Mouse (Mus musculus): Measurements from ENCODE around the gene Hdac10.

Hdac10 gene

DNA sequence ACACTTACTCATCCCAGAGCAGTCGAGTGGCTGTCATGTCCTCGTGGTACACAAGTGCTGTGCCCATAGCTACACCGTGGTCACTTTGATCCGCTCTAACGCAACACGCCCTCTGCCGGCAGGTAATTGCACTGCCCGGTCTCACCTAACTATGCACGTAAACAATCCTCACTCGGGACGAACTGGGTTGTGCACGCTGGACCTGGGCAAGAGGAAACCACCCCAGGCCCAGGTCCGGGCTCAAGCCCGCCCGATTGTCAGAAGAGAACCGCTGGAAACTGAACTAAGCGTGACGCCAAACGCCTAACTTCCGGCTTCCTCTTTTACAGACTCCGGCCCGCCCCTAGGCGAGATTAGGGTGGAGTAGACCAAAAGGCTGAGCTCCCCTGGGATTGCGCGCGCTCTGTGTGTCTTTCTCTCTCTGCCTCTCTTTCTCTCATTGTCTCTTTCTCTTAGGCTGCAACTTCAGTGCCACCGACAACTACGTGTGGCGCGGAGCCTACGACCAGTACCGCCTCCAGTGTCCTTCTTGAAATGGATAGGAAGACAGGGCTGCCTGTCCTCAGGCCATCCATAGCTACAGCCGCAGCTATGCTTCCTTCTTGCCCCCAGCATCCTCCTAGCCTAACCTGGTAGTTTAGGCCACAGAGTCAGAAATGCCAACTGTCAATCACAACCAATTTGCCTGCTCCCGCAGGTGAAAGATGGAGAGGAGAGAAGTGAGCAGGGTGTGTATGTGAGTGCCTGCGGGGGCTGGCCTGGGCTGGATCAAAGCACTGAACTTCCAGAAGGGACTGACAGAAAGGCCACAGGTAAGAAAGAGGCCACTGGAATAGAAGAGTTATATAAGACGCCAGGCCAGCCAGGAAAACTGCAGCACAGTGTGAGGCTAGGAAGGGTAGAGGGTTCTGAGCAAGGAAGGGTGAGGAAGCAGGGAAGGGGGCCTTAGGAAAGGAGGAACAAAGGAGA is at the start of gene Hdac10:
Gene Hdac10, minus strand, starts transcription at position 319 of the 969 bp plus-strand sequence.
- peak; percentile 92 for DNase-seq

DNA sequence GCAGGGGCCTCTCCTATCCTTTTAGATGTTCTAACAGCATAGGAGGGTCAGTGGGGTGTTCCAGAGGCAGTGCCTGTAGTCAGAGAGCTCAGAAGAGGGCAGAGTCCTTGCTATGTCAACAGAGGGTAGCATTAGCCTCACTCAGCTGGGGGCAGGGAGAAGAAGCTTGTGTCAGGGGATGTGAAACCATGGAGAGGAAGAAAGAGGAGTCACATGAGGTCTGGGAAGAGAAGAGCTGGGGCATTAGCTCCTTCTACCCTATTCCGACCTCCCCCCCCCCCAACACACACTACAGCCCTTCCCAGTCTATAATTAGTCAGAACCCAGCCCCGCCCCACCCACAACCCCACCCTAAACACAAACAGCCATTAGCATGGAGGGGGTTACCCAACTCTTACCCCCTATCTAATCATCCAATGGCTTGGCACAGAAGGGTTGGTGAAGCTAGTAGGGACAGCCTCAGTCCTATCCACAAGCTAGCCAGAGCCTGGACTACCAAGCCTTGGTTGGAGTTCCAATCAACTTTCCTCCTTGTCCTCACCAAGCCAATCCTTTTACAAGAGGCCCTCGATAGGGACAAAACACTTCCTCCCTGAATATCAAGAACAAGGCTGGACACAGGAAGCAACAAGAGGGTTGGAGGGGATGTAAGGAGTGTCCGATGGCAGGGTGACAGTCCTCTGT is 49.2 kb upstream of the Hdac10 start:
- peak; percentile 63 for DNase-seq

DNA sequence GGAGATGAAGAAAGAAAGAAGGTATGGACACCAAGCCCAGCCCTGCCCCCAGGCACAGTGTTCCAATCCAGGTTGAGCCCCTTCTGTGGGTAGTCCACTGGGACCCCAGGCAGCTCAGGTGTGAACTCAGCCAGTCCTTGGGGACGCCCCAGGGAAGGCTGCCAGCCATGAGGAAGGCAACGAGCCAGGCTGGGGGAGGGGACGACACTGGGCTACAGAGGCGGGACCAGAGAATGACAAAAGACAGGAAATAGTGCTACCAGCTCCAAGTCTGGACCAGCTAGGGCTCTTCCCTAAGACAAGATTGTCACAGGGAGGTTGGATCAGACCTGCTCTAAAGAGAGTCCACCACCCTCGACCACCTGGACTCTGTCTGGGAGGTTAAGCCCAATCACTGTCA is 48.6 kb upstream of the Hdac10 start:
- peak; percentile 83 for DNase-seq

DNA sequence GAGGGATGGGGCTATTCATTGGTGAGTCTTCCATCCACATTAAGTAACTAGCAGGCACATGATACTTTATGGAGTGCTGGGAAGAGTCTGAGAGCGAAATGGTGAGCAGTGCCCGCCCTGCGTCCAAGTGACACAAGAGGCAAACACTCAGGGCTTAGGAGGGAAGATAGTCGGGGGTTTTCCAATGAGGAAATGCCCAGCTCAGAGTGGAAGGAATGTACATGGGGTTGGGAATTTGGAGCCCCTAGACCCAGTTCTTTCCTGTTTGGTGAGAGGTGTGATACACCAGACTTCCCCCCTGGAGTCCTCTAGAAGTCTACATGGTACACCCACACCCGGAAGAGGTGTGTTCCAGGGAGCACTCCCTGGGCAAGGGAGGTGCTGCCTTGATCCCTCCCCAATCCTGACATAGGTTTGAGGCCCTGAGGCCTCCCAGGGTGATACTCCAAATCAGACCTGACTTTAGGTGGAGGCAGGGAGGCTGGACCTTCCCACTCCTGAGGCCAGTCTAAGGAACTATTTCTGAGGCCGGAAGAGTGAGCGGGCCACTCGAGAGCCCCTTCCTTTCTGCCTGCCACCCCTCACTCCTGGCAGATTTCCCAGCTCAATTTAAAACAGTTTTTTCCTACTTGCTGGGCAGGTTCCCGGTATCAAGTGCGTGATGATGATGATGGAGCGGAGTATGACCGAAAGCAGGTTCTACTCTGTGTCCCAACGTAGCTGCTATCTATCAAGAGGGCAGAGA is 47.1 kb upstream of the Hdac10 start:
- DNase-seq: peak; percentile 53

DNA sequence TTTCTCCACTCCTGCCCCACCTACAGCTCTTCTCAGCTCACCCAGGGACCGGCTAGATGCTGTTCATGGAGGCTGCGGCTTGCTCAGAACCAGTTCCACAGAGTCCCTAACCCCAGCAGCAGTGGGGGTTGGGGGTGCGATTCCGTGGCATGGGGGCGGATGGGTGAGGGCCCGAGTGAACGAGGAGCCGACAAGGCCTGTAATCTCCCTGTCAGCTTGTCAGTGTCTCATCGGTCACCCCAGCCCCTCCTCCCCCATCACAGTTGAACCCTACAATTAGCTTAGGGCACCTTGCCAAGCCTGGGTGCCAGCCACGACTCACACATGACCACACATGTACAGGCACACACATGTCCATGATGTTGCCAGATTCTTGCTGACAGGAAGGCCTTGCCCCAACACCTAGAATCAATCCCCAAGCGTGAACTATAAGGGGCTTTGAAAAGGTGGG is 46.4 kb upstream of the Hdac10 start:
- peak; percentile 74 for DNase-seq

DNA sequence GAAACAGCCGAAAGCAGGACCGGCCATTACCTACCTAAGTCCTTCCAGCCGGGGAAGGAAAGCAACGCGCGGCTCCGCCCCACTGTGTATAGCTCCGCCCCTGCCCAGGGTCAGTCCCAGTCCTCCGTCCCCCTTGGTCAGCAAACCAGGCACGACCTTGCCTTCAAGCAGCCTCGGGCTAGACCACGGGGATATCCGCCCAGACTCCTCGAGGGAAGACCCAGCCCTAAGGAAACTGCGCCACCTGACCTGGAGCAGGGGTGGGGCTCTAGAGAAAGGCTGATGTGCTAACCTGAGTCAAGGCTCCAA is 45.4 kb upstream of the Hdac10 start:
- peak; percentile 86 for DNase-seq

DNA sequence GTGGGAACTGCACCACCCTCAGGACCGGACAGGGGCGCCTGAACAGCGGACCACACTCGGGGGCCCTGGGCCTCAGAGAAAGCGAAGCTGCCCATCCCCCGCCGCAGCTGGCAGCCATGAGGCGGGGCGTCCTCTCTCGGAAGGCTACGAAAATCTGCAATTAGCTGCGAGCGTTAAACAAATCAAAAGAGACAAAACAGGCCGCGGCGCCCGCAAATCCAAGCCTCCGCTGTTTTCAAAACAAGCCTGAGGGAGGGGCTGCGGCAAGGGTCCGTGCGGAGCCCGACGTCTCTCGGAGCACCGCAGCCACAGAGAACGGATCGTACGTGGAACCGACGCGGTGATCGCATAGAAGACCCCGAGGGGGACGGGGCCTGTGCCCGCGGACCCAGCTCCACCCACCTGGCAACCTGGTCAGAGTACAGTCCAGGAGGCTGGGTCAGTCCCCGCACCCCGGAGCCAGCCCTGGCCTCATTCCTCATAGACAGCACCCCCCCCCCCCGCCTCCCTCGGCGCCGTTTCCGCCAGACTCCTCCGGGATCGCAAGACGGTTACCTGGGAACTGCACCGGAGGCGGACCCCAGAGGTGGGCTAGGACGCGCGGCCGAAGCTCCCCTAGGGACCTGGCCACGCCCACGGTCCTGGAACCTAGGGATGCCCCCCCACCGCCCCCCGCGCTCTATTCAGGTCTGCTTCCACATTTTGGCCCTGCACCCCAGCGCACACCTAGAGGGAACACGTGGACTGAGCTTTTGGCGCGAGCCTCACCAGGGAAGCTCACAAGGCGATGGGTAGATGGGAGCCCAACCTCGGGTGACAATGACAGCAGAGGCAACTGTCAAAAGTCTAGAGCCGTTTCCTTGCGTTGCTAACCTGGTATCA is 44.8 kb upstream of the Hdac10 start:
- peak; percentile 74 for DNase-seq

DNA sequence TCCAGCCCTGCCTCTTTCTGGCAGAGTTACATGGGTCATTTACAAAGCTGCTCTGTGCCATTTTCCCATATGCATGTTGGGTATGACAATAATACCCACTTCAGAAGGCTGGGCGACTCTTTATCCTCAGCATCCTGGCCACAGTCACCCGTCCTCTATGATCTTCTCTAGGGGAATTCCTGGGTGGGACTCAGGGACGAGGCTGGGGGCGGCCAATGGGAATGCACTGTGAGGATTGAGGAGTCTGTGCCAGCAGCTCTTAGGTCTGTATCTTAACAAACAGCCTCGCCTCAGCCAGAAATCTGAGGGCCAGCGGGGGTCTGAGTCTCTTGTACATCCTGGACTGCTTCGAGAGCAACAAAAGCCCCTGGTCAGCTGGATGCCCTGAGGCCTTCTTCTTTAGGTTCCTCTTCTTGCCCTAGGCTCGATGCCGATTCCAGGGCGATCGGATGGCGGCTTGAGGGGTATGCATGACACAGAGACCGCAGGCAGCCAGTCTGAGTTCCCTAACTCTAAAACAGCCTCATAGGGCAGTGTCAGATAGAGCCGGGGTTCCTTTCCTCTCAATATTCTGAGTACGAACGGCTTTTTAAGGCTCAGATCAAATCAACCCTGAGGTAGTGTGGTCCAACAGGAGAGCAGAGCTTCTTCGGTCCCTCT is 43.9 kb upstream of the Hdac10 start:
- DNase-seq: peak; percentile 61

DNA sequence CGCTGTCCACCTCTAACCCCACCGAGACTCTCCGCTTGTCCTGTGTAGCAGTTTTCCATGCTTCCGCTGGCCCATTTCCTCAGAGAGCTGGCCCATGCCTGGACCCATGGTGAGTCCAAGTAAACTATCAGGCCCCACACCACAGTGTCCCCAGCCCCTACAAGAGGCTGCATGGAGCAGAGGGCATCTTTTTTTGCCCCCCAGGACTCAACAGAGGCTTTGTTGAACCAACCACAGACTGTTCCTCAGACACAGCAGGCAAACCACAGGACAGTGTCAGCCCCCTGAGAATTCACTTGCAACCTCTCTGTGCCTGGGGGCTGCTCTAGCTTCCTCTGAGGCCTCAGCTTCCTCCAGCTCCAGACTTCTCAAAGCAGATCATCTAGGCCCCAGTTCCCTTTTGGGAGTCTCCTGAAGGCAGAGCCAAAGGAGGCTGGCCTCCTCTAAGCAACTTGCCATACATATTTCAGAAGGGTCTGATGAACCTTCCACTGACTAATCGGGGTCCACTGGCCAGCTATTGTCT is 43.1 kb upstream of the Hdac10 start:
- DNase-seq: peak; percentile 46

DNA sequence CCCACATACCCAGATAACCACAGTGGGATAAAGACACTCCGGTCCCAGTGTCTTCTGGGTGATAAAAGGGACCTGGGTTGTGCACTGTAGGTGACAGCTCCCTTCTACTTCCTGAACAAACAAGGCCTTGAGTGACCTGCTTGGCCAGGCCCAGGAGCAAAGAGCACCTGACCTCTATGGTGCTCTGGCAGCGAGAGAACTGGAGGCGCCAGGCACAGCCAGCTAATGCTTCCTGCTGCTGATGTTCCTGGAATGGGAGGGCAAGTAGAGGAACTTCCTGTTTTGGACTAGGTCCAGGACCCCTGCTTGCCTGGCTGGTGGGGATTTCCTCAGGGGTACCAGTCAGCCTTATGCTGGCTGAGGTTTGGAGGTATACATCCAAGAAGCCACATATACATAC is 41.6 kb upstream of the Hdac10 start:
- peak; percentile 63 for DNase-seq

DNA sequence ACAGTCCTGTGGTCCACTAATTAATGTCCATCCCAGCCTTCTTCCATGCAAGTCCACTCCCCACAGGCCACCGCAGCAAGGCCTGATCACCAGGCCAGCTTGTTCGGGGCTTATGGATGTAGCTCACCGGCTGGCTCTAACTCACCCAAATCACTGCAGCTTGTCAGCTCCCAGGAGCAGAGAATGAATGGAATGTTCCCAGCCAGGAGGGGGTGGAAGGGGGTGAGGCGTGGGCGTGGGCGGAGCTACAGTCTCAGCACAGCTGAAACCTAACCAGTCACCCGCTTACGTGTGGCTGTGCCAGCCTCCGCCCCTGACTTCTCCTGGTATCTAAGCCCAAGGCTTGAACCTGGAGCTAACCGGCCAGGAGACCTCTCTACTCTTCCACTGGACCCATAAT is 40.9 kb upstream of the Hdac10 start:
- peak; percentile 91 for DNase-seq

DNA sequence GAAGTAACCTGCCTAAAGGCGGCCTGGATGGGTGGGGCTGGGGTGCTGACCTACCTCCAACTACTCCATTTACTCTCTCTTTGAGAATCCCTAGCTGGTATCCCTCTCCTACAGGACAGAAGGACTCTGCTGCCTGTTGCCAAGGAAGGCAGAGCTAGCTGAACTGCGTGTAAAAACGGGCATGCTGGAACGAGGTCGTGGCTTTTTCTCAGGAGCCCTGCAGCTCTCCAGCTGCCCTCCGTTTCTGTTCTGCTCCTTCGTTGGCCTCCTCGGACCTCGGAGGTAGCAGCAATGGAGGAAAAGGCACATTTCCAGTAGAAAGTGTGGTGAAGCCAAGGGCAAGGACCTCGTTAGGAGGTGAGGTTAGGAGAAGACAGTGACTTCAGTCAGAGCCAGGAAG is 40.4 kb upstream of the Hdac10 start:
- DNase-seq: peak; percentile 71

DNA sequence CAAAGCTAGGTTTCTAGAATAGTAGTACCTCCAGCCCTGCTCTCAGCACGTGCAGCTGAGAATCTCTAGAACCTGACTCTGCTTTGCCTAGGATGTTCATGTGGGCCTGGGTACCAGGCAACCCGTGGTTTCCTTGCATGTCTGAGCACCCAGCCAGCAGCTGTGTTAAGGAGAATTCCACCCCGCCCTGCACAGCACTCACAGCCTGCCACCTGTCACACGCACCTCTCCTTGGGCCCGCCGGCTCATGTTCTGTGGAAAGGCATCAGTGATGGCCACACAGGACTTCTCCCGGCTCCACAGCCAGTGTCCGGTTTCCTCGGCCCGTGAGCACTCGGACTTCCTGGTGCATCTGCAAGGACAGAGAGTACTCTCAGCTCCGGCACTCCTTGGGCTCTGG is 37.0 kb upstream of the Hdac10 start:
- no peak for DNase-seq

DNA sequence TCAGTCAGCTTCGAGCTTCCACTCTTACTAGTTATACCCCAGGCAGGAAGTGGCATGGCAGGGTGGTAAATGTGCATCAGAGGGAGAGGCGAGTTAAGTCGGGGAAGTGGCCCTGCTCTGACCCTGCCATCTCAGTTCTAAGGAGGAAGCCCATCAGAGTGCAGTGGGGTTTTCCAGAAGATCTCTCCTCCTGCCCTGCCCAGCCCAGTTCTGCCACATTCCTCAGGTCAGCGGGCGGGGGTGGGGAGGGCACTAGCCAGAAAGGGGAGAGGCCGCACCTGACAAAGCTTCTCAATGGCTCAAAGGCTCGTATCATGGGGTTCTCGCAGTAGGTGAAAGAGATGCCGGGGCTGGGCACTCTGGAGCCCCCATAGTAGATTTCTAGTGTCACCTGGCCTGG is 32.9 kb upstream of the Hdac10 start:
- no peak for DNase-seq

DNA sequence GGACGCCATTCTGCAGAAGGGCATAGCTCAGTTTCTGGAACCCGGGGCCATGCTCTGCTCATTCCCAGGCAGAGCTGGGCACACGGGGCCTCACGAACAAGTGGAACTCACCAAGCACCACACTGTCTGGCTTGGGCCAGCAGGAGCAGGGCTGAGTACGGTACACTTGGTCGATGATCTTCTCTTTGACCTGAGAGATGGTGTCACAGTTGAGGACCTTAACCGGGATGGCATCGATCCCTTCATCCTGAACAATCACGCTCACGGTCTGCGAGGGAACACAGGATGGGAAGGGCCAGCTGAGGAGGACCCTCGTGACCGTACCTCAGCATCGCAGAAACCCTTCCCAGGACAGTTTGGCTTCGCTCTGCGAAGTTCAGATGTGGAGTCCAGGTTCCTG is 30.0 kb upstream of the Hdac10 start:
- no peak for DNase-seq

DNA sequence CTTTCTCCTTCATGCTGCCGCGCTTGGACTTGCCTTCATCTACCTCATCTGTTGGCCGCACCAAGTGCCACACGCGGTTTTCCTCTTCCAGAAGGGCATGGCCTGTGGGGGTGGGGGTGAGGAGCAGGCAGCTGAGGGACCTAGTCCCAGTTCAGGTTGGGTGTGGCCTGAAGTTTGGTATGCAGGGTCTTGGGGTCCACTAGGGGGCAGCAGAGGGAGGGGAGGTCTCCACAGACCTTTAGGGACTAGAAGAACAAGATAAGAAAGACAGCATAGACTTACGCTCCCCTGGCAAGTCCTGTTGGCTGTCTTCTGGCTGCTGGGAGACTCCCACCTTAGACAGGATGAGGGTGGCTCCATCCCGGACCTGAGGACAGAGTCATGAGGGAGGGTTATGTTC is 29.5 kb upstream of the Hdac10 start:
- peak; percentile 71 for DNase-seq

DNA sequence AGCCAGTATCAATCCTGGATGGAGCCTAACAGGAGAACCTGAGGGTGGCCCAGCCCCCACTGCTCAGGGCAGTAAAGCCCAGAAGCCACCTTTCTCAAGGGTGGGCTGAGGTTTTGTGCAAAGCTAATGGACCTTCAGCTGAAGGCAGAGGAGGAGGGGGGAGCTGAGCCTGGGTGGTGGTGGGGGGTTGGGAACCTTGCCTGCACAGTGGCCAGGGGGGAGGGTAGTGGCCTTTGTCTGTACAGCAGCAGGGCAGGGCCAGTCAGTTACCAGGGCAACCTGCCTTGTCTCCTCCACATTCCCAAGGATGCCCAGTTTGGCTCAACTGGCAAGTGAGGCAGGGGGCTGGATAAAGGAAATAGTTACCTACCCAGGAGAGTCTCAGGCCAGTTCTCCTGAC is 23.8 kb upstream of the Hdac10 start:
- no peak for DNase-seq

DNA sequence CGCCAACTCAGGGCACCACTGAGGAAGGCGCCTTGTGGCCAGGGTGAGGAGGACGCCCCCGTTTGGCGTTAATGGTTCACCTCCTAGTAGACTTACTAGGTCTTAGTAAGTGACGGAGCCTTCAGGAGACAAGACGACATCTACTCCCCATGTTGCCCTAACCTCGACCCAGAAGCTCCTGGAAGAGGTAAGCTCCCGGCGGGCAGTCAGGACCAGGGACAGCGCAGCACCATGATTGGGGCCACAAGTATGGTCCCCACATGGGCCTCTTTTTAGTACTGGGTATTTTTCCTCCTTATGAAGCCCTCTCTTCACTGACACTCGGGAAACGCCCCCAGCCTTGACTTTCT is 21.5 kb upstream of the Hdac10 start:
- DNase-seq: no peak

DNA sequence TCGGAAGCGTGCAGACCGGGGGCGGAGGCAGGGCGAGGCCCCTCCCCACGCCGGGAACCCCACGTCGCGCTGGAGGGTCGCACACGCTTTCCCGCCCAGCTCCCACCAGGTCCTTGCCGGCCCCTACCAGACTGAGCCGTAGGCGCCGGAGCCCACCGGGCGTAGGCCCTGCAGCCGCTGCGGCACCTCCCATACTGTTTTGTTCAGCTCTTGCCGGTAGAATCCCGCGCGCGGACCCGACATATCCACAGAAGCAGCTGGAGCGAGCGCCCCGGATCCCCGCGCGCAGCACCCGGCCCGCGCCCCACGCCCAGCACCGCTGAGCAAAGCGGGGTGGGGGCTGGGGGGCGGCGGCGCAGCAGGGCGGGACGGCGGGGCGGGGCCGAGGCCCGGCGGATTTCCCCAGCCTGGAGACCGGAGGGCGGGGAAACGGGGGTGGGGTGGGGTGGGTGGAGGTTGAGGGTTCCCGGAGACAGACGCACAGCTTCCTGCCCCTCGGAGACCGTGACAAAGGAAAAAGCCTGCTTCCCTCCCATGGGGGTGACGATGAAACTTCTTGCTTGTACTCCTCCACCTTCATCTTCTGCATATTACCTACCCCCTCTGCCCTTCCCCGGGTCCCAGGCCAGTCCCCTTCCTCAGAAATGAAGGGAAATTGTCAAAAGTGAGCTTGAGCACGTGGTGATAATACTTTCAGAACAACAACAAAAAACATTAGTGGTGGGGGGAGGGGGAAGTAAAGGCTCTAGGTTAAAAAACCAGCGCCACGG is 21.0 kb upstream of the Hdac10 start, which contains the start of gene Mapk11:
Gene Mapk11, minus strand, starts transcription at position 358 of the 770 bp plus-strand sequence.
- DNase-seq: peak; percentile 60

DNA sequence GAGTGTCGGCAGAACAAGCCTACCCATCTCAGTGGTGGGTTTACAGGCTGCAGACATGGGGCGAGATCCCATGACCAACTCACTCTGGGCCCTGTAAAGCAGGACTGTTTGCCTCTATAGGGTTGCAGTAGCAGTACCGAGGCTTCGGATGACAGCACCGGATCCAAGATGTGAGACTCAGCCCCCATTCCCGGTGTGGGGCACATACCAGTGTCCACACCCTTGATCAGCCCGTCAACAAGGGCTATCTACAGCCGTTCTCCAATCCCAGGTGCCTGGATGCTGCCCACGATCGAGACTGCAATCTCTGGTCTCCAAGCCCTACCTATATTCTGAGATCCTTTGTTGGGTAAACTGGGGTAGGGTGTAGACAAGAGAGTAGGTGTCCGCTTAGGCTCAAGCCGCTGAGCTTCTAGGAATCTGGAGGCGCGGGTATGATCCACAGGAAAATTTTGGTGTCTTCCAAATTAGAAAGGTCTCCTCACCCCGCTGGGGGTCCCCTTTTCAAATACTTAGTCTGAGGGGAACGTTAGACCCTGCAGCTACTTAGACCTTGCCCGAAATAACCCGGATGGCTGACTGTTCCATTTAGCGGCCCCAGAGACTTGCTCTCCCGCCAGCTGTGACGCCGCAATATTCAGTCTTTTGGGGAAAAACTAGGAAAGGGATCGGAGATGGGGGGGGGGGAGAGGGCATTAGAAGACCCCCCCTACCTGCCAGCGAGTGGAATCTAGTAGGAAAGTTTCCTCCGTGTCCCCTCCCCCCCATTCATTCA is 20.2 kb upstream of the Hdac10 start:
- peak; percentile 57 for DNase-seq
